Mouse (Mus musculus) G1E (cell line): ENCODE data around the gene Eif2s2.

ENCODE experiments used
- CTCF ChIP-seq: IDR thresholded peaks from 2 replicates; pipeline ENCODE4 v1.5.1; 2012; ENCODE audit warnings: low read depth, low read length, inconsistent platforms, mixed read lengths
- GATA1 ChIP-seq: IDR thresholded peaks from 2 replicates; pipeline ENCODE4 v1.6.1; 2012; ENCODE audit warnings: borderline replicate concordance, low read length, inconsistent platforms, mixed read lengths
- GATA2 ChIP-seq: IDR thresholded peaks from 2 replicates; pipeline ENCODE4 v1.6.1; 2012; ENCODE audit warnings: low read depth, low read length, inconsistent platforms, borderline replicate concordance
- TAL1 ChIP-seq: conservative IDR thresholded peaks from 2 replicates; pipeline ENCODE4 v1.6.1; 2012; ENCODE audit warnings: low read depth, low read length, inconsistent platforms, mixed read lengths

GRCm38 (mm10) chr2:154836537-154836936 lies 56.2 kb downstream of the Eif2s2 start:
- no peak for TF ChIP-seq CTCF
- no peak for TF ChIP-seq GATA1
- no peak for TF ChIP-seq GATA2
- TF ChIP-seq TAL1 = no peak
